Mouse (Mus musculus): Measurements from ENCODE around the gene Filip1l. TPM values are rescaled to one million over a fixed set of nuclear protein-coding genes. Genes with fewer than 3 reads are reported as not detected.

Gene Filip1l
- polyA plus RNA-seq, 1 experiment from 2014 or later = 25.5 TPM

DNA sequence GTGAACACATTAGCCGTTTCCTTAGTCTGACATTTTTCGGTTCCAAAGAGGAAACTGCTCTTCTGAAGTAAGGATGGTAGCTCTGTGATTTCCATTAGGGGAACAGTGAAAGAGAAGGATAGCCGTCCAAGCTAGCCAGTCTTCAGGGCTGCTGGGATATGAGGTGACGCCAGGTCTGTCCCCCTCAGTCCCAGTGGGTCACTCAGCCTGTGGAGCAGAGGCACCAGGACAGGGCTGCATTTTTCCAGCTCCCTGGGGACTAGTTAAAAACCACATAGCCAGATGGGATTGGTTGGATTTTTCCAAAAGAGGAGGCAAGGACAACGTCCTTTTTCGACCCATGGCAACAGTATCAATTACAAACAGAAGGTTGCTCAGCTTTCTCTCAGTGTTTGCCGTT, 25.9 kb upstream of the Filip1l start:
- ATAC-seq (ENCODE audit: insufficient number of reproducible peaks, insufficient read depth, low FRiP score, low TSS enrichment, low read depth) = no peak
- Histone ChIP-seq H3K4me3 (replicated peaks) (no peak overlapping the region), H3K4me1 (replicated peaks) (peaks cover 15% of the 10 kb centered on the region), H3K27ac (no peak overlapping the region), H3K27me3 (no peaks in the 10 kb centered on the region), H3K4me2 (no peak overlapping the region), H3K9ac (replicated peaks) (no peak overlapping the region), H3K9me3 (no peaks in the 10 kb centered on the region), H3K36me3 (no peaks in the 10 kb centered on the region)
- 56% methylated on average over 7 of the region's 7 CpGs for WGBS

GRCm38 (mm10) chr16:57329028-57329427, 23.9 kb upstream of the Filip1l start:
- no peak for ATAC-seq (ENCODE audit: insufficient number of reproducible peaks, insufficient read depth, low FRiP score, low TSS enrichment, low read depth)
- no peak overlapping the region for H3K9ac ChIP-seq (replicated peaks)
- H3K9me3 ChIP-seq = no peaks in the 10 kb centered on the region
- H3K36me3 ChIP-seq = no peaks in the 10 kb centered on the region
- H3K4me2 ChIP-seq = no peak overlapping the region
- WGBS = 63% methylated on average over 8 of the region's 8 CpGs
- H3K4me3 ChIP-seq (replicated peaks) = no peak overlapping the region
- peaks cover 15% of the 10 kb centered on the region for H3K4me1 ChIP-seq (replicated peaks)
- H3K27ac ChIP-seq = 0 out of 2 replicates have a peak overlapping the region, but pooled peaks have one; percentile 51
- H3K27me3 ChIP-seq = no peaks in the 10 kb centered on the region

GRCm38 (mm10) chr16:57330111-57330510, 22.8 kb upstream of the Filip1l start:
- Histone ChIP-seq H3K27me3 (no peaks in the 10 kb centered on the region), H3K4me1 (replicated peaks) (peaks cover 15% of the 10 kb centered on the region), H3K36me3 (no peaks in the 10 kb centered on the region), H3K9me3 (no peaks in the 10 kb centered on the region), H3K9ac (replicated peaks) (no peak overlapping the region), H3K4me3 (replicated peaks) (no peak overlapping the region), H3K4me2 (no peak overlapping the region), H3K27ac (no peak overlapping the region)
- ATAC-seq (ENCODE audit: insufficient number of reproducible peaks, insufficient read depth, low FRiP score, low TSS enrichment, low read depth) = no peak
- WGBS = 79% methylated on average over 2 of the region's 2 CpGs

- H3K4me1 ChIP-seq (replicated peaks) = peaks cover 25% of the 10 kb centered on the region
- WGBS = 71% methylated on average over 7 of the region's 7 CpGs
- no peaks in the 10 kb centered on the region for H3K36me3 ChIP-seq
- no peak overlapping the region for H3K4me3 ChIP-seq (replicated peaks)
- H3K27ac ChIP-seq = no peak overlapping the region
- ATAC-seq (ENCODE audit: insufficient number of reproducible peaks, insufficient read depth, low FRiP score, low TSS enrichment, low read depth) = no peak
- no peak overlapping the region for H3K4me2 ChIP-seq
- H3K9me3 ChIP-seq = no peaks in the 10 kb centered on the region
- no peaks in the 10 kb centered on the region for H3K27me3 ChIP-seq
- H3K9ac ChIP-seq (replicated peaks) = no peak overlapping the region
Measured at GRCm38 (mm10) chr16:57332301-57332700, 20.6 kb upstream of the Filip1l start.

GRCm38 (mm10) chr16:57336770-57337423, 16.0 kb upstream of the Filip1l start:
- ATAC-seq (ENCODE audit: insufficient number of reproducible peaks, insufficient read depth, low FRiP score, low TSS enrichment, low read depth) = no peak
- Histone ChIP-seq H3K9ac (replicated peaks) (no peak overlapping the region), H3K27me3 (no peaks in the 10 kb centered on the region), H3K4me3 (replicated peaks) (no peak overlapping the region), H3K27ac (no peak overlapping the region), H3K36me3 (no peaks in the 10 kb centered on the region), H3K9me3 (no peaks in the 10 kb centered on the region), H3K4me1 (replicated peaks) (peaks cover 51% of the 10 kb centered on the region), H3K4me2 (no peak overlapping the region)
- 55% methylated on average over 11 of the region's 11 CpGs for WGBS

DNA sequence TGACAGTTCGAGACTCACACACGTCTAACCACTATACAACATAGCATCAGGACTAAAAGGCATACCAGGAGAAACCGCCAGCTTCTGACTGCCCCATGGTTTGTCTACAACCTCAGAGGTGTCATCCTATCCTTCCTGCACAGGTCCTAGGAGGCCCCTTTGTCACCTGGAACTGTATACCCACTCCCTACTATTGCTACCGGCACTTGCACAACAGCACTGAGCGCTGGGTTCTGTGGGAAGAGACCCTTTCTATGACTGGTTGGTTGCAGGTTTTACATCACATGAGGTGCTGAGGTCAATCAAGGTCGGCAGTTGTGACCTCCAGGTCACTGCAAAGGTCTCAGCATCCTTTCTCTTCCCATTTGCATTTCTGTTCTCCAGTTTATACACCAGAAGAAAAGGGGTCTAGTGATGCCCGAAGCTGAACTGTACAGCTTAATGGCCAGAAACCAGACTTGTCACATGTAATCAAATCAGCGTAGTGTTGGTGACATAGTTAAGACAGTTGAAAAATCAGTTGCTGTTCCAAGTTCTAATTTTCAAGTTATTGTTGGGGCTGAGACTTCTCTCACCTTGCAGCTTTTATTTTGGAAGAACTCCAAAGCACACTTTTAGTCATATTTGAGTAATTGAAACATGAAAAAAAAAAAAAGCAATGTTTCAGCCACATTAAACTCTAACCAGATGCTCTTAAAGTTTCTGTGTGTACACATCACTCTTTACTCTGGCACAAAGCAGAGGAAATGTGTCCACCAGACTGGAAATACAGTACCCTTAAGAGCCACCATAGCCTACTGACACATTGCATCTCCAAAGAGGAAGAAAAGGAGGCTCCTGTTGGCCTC, 12.9 kb upstream of the Filip1l start:
- H3K9me3 ChIP-seq = no peaks in the 10 kb centered on the region
- no peak overlapping the region for H3K4me3 ChIP-seq (replicated peaks)
- H3K9ac ChIP-seq (replicated peaks) = no peak overlapping the region
- peaks cover 51% of the 10 kb centered on the region for H3K4me1 ChIP-seq (replicated peaks)
- H3K4me2 ChIP-seq = no peak overlapping the region
- 77% methylated on average over 8 of the region's 8 CpGs for whole genome bisulfite sequencing
- ATAC-seq (ENCODE audit: insufficient number of reproducible peaks, insufficient read depth, low FRiP score, low TSS enrichment, low read depth) = no peak
- no peaks in the 10 kb centered on the region for H3K36me3 ChIP-seq
- no peaks in the 10 kb centered on the region for H3K27me3 ChIP-seq
- H3K27ac ChIP-seq = peak overlapping the region; percentile 43

DNA sequence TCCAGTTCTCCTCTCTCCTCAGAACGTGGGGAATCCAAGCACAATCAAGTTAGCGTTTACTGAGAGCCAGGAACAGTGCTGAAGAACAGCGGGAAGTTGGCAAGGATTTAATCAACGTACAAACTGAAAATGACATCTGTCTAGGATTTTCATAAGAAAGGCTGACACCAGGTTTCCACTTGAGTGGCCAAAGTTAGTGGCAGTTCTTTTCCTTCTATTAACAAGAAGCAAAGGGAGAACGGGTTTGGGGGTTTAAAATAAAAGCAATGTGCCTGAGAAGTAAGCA, 12.3 kb upstream of the Filip1l start:
- no peaks in the 10 kb centered on the region for H3K9me3 ChIP-seq
- 58% methylated on average over 5 of the region's 5 CpGs for WGBS
- no peak for ATAC-seq (ENCODE audit: insufficient number of reproducible peaks, insufficient read depth, low FRiP score, low TSS enrichment, low read depth)
- no peak overlapping the region for H3K4me2 ChIP-seq
- peaks cover 51% of the 10 kb centered on the region for H3K4me1 ChIP-seq (replicated peaks)
- H3K27me3 ChIP-seq = no peaks in the 10 kb centered on the region
- H3K27ac ChIP-seq = peak overlapping the region; percentile 43
- H3K9ac ChIP-seq (replicated peaks) = no peak overlapping the region
- H3K36me3 ChIP-seq = no peaks in the 10 kb centered on the region
- H3K4me3 ChIP-seq (replicated peaks) = no peak overlapping the region

DNA sequence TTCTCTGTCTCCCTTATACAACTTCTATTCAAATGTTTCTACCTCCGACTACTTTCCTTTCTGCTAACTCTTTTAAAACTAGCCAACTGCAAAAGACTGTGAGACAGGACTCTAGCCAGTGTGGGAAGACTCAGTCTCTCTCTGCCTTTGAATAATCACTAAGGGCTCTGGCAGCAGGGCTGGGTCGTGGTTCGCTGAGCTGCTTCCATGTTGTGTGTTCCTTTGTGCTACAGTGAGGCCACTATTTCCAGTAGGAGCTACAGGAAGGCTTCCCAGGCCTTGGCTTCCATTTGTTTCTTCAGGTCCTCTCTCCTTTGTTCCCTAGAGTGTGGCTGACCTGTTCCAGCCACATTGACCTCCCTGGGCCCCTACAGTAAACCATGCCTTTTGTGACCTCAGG, 6.6 kb upstream of the Filip1l start:
- no peaks in the 10 kb centered on the region for H3K36me3 ChIP-seq
- H3K9me3 ChIP-seq = no peaks in the 10 kb centered on the region
- no peak overlapping the region for H3K4me2 ChIP-seq
- no peak overlapping the region for H3K4me3 ChIP-seq (replicated peaks)
- peaks cover 6% of the 10 kb centered on the region; the same call in 1 of the 2 replicates for H3K4me1 ChIP-seq (replicated peaks)
- no peak overlapping the region for H3K9ac ChIP-seq (replicated peaks)
- H3K27me3 ChIP-seq = no peaks in the 10 kb centered on the region
- 90% methylated on average over 3 of the region's 3 CpGs for WGBS
- no peak for ATAC-seq (ENCODE audit: insufficient number of reproducible peaks, insufficient read depth, low FRiP score, low TSS enrichment, low read depth)
- H3K27ac ChIP-seq = no peak overlapping the region

DNA sequence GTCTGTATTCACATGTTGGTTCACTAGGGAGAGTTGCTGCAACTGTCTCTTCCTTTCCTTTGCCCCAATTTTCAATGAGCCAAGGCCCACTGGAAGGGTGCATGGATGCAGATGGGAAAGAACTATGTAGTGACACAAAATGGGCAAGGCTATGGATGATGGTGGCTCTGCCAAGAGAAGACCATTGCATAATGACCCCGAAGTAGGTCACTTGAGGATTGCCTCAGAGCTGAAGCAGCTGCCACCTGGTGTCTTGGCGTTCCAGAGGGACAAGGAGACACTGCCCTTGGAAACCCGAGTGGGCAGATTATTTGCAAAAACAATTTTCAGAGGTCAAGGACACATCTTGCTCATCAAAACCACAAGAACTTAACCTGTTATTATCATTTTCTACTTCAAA, 3.9 kb upstream of the Filip1l start:
- Histone ChIP-seq H3K27ac (no peak overlapping the region), H3K36me3 (no peaks in the 10 kb centered on the region), H3K9me3 (no peaks in the 10 kb centered on the region), H3K9ac (replicated peaks) (no peak overlapping the region), H3K4me1 (replicated peaks) (peaks cover 26% of the 10 kb centered on the region), H3K4me3 (replicated peaks) (no peak overlapping the region), H3K27me3 (no peaks in the 10 kb centered on the region), H3K4me2 (no peak overlapping the region)
- WGBS = 88% methylated on average over 3 of the region's 3 CpGs
- no peak for ATAC-seq (ENCODE audit: insufficient number of reproducible peaks, insufficient read depth, low FRiP score, low TSS enrichment, low read depth)

GRCm38 (mm10) chr16:57349689-57350088, 3.2 kb upstream of the Filip1l start:
- 31% methylated on average over 3 of the region's 3 CpGs for WGBS
- Histone ChIP-seq H3K4me1 (replicated peaks) (peaks cover 28% of the 10 kb centered on the region), H3K9me3 (no peaks in the 10 kb centered on the region), H3K36me3 (no peaks in the 10 kb centered on the region), H3K27me3 (no peaks in the 10 kb centered on the region), H3K9ac (replicated peaks) (no peak overlapping the region), H3K27ac (peak overlapping the region; percentile 45; the same call in 1 of the 2 replicates), H3K4me2 (no peak overlapping the region), H3K4me3 (replicated peaks) (no peak overlapping the region)
- ATAC-seq (ENCODE audit: insufficient number of reproducible peaks, insufficient read depth, low FRiP score, low TSS enrichment, low read depth) = no peak; the same call in 1 of the 2 replicates

DNA sequence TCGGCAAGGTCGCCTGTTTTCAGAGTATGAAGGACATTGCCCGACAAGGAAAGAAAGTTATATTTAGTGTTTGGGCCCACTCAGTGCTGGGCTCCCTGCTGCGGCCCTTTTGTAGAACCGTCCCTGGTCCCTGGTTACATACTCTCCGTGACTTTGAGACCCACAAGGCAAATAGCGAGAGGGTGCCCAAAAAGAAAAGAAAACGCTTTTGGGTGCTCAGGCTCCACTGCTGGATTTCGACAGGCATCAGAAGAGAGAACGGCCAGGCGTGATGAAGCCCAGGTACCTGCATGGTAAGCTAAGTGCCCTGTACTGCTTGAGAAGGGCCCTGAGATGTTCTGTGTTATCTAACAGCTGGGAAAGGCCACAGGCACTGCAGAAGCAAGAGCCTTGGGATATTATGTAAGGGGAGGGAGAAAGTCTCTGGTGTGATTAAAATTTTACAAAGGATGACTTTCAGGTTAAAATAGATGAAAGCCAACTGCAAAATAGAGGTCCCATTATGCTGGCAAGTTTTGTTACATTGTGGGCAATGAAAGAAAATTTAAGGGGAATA, 351 bp downstream of the Filip1l start:
- WGBS = 81% methylated on average over 11 of the region's 11 CpGs

More for the DNA sequence above, 351 bp downstream of the Filip1l start:
- Histone ChIP-seq H3K4me2 (no peak overlapping the region), H3K27me3 (no peaks in the 10 kb centered on the region), H3K9me3 (no peaks in the 10 kb centered on the region), H3K9ac (replicated peaks) (no peak overlapping the region), H3K36me3 (no peaks in the 10 kb centered on the region), H3K4me3 (replicated peaks) (no peak overlapping the region), H3K4me1 (replicated peaks) (peaks cover 28% of the 10 kb centered on the region), H3K27ac (no peak overlapping the region)
- ATAC-seq (ENCODE audit: insufficient number of reproducible peaks, insufficient read depth, low FRiP score, low TSS enrichment, low read depth) = no peak

Data from limb, embryonic 12.5 days (tissue).